Mouse (Mus musculus): ENCODE data around the gene Lima1. TPM values are rescaled to one million over a fixed set of nuclear protein-coding genes. Genes with fewer than 3 reads are reported as not detected.

Gene Lima1
- polyA plus RNA-seq, 1 experiment from 2014 or later: 20.6 TPM

DNA sequence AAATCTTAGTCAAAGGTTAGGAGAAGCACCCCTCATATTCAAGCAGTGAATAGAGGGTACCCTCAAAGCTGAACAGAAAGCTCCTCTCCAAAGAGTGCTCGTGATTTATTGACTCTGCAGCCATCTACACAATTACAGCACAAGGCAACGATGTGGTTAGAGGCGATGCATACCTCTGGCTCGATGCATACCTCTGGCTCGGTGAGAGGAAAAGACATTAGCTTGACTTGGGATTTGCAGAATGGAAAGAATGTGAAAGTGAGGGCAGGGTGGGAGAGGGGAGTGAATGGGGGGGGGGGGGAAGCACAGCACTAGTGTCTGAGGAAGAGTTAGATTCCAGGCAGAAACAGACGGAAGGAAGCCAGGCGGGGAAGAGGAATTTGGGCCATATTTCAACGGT lies 27.3 kb downstream of the Lima1 start:
- Histone ChIP-seq H3K27ac (no peak overlapping the region), H3K9ac (no peak overlapping the region), H3K4me3 (no peak overlapping the region), H3K4me1 (replicated peaks) (peaks cover 7% of the 10 kb centered on the region; the same call in 1 of the 2 replicates), H3K9me3 (no peaks in the 10 kb centered on the region), H3K4me2 (no peak overlapping the region), H3K27me3 (no peaks in the 10 kb centered on the region), H3K36me3 (no peaks in the 10 kb centered on the region)
- ATAC-seq (ENCODE audit: low FRiP score): no peak
- WGBS: 62% methylated on average over 8 of the region's 8 CpGs

DNA sequence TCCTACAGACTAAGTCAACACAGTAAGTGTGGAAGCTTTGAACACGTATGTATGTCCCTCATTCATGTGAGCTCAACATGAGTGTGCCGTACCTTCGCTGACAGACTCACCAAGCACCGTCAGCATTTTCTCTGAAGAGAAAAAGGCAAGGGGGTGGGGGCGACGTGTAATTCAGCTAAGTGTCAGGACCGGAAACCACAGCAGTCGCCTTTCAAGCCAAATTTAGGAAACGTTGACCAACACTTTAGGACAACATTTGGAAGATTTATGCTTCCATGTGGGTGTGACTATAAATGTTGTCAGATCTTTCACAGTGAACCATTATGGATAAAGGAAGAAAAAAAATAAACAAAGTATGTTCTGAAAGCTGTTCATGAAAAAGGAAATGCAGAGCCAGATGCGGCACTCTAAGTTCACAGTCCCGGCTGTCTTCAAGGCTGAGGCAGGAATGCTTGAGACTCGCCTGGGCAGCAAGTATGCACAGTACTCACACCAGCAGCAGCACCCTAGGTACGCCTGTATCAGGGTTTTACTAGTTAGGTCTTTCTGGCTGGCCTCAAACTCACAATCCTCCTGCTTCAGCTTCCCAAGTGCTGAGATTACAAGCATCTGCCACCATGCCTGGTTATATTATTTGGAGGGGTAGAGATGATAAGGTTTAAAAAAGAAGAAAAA lies 27.9 kb downstream of the Lima1 start:
- H3K36me3 ChIP-seq: no peaks in the 10 kb centered on the region
- no peaks in the 10 kb centered on the region for H3K9me3 ChIP-seq
- no peak for ATAC-seq (ENCODE audit: low FRiP score)
- no peak overlapping the region for H3K9ac ChIP-seq
- WGBS: 75% methylated on average over 13 of the region's 13 CpGs
- peaks cover 7% of the 10 kb centered on the region; the same call in 1 of the 2 replicates for H3K4me1 ChIP-seq (replicated peaks)
- H3K4me3 ChIP-seq: no peak overlapping the region
- no peak overlapping the region for H3K27ac ChIP-seq
- no peaks in the 10 kb centered on the region for H3K27me3 ChIP-seq
- no peak overlapping the region for H3K4me2 ChIP-seq

- Histone ChIP-seq H3K27me3 (no peaks in the 10 kb centered on the region), H3K27ac (no peak overlapping the region), H3K4me3 (no peak overlapping the region), H3K4me1 (replicated peaks) (peaks cover 7% of the 10 kb centered on the region; the same call in 1 of the 2 replicates), H3K4me2 (no peak overlapping the region), H3K9me3 (no peaks in the 10 kb centered on the region), H3K36me3 (peaks cover 3% of the 10 kb centered on the region), H3K9ac (no peak overlapping the region)
- WGBS: 51% methylated on average over 6 of the region's 6 CpGs
- ATAC-seq (ENCODE audit: low FRiP score): no peak
These were observed 28.6 kb downstream of the Lima1 start for GRCm38 (mm10) chr15:99846633-99847032.

DNA sequence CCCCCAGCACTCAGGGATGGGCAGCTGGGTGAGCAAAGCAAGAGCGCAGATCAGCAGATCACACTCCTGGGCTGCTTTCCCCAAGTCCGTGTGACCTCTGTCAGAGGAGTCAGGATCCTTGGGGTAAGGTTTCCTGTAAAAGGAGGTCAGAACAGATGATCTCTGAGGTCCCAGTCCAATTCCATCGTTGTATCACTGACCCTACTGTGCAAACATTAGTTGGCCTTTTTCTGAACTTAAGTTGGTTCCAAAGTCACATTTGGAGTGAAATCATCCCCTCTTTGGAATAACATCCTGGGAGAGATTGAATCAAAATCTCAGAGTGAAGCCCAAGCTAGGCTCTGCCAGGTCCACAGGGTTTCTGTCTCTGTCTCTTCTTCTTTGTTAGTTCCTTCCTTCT lies 31.4 kb downstream of the Lima1 start:
- H3K36me3 ChIP-seq: peaks cover 3% of the 10 kb centered on the region
- H3K4me1 ChIP-seq (replicated peaks): peaks cover 7% of the 10 kb centered on the region; the same call in 1 of the 2 replicates
- WGBS: 85% methylated on average over 3 of the region's 3 CpGs
- no peak overlapping the region for H3K9ac ChIP-seq
- no peak overlapping the region for H3K4me3 ChIP-seq
- ATAC-seq (ENCODE audit: low FRiP score): no peak
- no peak overlapping the region for H3K4me2 ChIP-seq
- H3K27me3 ChIP-seq: no peaks in the 10 kb centered on the region
- H3K27ac ChIP-seq: no peak overlapping the region
- H3K9me3 ChIP-seq: no peaks in the 10 kb centered on the region

DNA sequence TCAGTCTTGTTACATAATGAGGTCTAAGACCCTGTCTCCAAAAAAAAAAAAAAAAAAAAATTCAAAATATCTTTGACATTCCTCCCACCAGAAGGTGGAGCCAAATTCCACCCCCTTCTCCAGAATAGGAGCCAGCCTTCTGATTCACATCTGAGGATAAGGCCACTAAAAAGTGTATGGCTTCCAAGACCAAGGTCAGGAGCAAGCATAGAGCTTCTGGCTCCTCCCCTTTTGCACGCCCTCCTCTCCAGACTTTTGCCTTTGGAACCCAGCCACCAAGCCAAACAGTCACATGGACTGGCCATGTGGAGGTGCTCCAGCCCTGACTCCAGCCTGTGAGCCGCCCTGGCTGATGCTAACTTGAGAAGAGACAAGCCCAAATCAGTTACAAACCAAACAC lies 35.3 kb downstream of the Lima1 start:
- H3K4me3 ChIP-seq: no peak overlapping the region
- H3K4me2 ChIP-seq: no peak overlapping the region
- WGBS: 92% methylated on average over 2 of the region's 2 CpGs
- H3K9ac ChIP-seq: no peak overlapping the region
- no peaks in the 10 kb centered on the region for H3K27me3 ChIP-seq
- no peaks in the 10 kb centered on the region for H3K9me3 ChIP-seq
- no peak overlapping the region for H3K27ac ChIP-seq
- peaks cover 3% of the 10 kb centered on the region for H3K36me3 ChIP-seq
- no peaks in the 10 kb centered on the region for H3K4me1 ChIP-seq (replicated peaks)
- no peak for ATAC-seq (ENCODE audit: low FRiP score)

DNA sequence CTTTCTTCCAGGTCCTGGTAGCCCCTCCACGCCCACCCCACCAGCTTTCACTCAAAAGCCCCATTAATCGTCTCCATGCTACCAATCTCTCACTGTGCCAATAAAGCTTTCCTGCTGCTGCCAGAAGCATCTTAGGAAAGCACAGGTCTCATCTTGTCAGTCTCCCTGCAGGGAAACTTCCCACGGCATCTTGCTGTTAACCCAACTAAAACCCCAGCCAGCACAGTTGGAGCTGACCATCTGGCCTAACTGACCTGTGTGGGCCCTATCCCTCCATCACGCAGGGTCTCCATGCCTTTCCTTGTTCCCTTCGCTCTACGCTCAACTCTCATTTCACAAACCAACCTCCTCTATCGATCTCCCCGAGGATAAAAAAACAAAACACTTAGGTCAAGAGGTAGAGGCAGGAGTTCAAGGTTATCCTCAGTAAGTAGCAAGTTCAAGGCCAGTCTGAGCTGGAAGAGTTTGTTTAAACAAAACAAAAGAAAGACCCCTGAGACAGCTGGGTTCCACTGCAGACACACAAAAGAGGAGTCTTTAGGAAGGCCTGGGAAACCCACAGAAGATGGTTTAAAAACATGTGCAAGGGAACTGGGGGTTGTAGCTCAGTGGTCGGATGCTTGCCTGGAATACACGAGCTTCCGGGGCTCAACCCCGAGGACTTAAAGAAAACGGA lies 36.0 kb downstream of the Lima1 start:
- ATAC-seq (ENCODE audit: low FRiP score): no peak
- no peaks in the 10 kb centered on the region for H3K27me3 ChIP-seq
- H3K9me3 ChIP-seq: no peaks in the 10 kb centered on the region
- H3K4me1 ChIP-seq (replicated peaks): no peaks in the 10 kb centered on the region
- H3K36me3 ChIP-seq: peaks cover 3% of the 10 kb centered on the region
- no peak overlapping the region for H3K4me2 ChIP-seq
- 81% methylated on average over 13 of the region's 13 CpGs for WGBS
- H3K27ac ChIP-seq: no peak overlapping the region
- no peak overlapping the region for H3K9ac ChIP-seq
- no peak overlapping the region for H3K4me3 ChIP-seq

GRCm38 (mm10) chr15:99837561-99837960 lies 37.7 kb downstream of the Lima1 start:
- Histone ChIP-seq H3K4me2 (no peak overlapping the region), H3K36me3 (peaks cover 3% of the 10 kb centered on the region), H3K4me3 (no peak overlapping the region), H3K9me3 (no peaks in the 10 kb centered on the region), H3K27ac (no peak overlapping the region), H3K4me1 (replicated peaks) (no peaks in the 10 kb centered on the region), H3K9ac (no peak overlapping the region), H3K27me3 (no peaks in the 10 kb centered on the region)
- WGBS: 83% methylated on average over 7 of the region's 7 CpGs
- ATAC-seq (ENCODE audit: low FRiP score): no peak

- 0 out of 2 replicates have a peak overlapping the region, but pooled peaks have one; percentile 9 for H3K9ac ChIP-seq
- H3K27ac ChIP-seq: no peak overlapping the region
- ATAC-seq (ENCODE audit: low FRiP score): no peak
- no peak overlapping the region for H3K4me2 ChIP-seq
- WGBS: 79% methylated on average over 9 of the region's 9 CpGs
- H3K4me3 ChIP-seq: no peak overlapping the region
- H3K4me1 ChIP-seq (replicated peaks): no peaks in the 10 kb centered on the region
- H3K27me3 ChIP-seq: no peaks in the 10 kb centered on the region
- H3K36me3 ChIP-seq: peaks cover 3% of the 10 kb centered on the region; the same call in 1 of the 2 replicates
- no peaks in the 10 kb centered on the region for H3K9me3 ChIP-seq
These were observed 40.1 kb downstream of the Lima1 start for GRCm38 (mm10) chr15:99835191-99835590.

- Histone ChIP-seq H3K9ac (no peak overlapping the region), H3K4me1 (replicated peaks) (no peaks in the 10 kb centered on the region), H3K27me3 (no peaks in the 10 kb centered on the region), H3K4me2 (no peak overlapping the region), H3K36me3 (peaks cover 3% of the 10 kb centered on the region; the same call in 1 of the 2 replicates), H3K27ac (no peak overlapping the region), H3K4me3 (no peak overlapping the region), H3K9me3 (no peaks in the 10 kb centered on the region)
- 89% methylated on average over 3 of the region's 3 CpGs for WGBS
- no peak for ATAC-seq (ENCODE audit: low FRiP score)
These were observed 40.6 kb downstream of the Lima1 start for GRCm38 (mm10) chr15:99834681-99835080.

DNA sequence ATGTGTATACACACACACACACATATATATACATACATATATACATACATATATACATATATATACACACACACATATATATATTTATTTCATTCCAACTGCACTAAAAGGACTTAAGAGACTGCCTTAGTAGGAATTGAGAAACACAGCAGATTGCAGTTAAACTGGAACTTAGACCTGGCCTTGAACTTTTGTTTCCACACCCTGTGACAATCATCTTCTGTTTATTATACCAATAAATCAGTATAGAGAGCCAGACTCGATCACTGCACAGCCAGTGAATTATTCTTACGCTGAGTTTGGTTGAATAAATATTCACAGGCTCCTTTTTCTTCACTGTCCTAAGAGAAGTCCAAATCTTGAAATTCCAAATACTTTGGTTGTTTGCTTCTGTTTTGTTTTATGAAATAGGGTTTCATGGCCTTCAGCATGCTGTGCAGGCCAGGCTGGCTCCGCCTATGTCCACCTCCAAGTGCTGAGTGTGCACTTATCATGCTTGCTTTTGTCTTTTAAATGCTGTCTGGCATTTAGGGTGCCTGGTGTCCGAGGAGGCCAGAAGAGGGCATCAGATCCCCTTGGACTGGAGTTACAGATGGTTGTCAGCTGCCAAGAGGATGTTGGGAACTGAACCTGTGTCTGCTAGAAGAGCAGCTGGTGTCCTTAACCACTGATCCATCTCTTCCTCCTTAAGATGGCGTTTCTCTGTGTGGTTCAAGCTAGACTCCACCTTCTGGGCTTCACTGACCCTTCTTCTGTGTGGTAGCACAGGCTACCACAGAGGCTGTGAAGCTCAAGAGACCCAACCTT lies 41.4 kb downstream of the Lima1 start:
- H3K4me3 ChIP-seq: no peak overlapping the region
- no peaks in the 10 kb centered on the region for H3K27me3 ChIP-seq
- no peak overlapping the region for H3K4me2 ChIP-seq
- no peak overlapping the region for H3K9ac ChIP-seq
- 80% methylated on average over 5 of the region's 5 CpGs for WGBS
- no peak overlapping the region for H3K27ac ChIP-seq
- peaks cover 3% of the 10 kb centered on the region; the same call in 1 of the 2 replicates for H3K36me3 ChIP-seq
- no peaks in the 10 kb centered on the region for H3K9me3 ChIP-seq
- ATAC-seq (ENCODE audit: low FRiP score): no peak
- no peaks in the 10 kb centered on the region for H3K4me1 ChIP-seq (replicated peaks)

DNA sequence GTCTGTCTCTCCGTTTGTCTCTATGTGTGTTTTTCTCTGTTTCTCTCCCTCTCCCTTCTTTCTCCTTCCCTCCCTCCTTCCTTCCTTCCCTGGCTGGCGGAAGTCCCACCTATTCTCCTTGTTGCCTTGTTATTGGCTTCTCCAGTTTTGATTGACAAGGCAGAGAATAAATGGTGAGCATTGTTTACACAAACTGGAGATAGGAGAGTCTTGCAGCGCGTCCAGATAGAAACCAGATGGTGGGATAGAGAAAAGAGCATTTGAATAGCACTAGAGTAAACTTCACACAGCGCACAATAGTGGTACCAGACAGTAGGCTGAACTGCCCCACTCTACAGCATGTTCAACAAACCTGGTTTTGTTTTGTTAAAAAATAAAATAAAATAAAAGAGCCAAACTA lies 43.7 kb downstream of the Lima1 start:
- Histone ChIP-seq H3K4me2 (no peak overlapping the region), H3K4me1 (replicated peaks) (peaks cover 4% of the 10 kb centered on the region; the same call in 1 of the 2 replicates), H3K4me3 (no peak overlapping the region), H3K36me3 (peaks cover 3% of the 10 kb centered on the region; the same call in 1 of the 2 replicates), H3K9me3 (no peaks in the 10 kb centered on the region), H3K9ac (no peak overlapping the region), H3K27ac (no peak overlapping the region), H3K27me3 (no peaks in the 10 kb centered on the region)
- no peak for ATAC-seq (ENCODE audit: low FRiP score)
- WGBS: 69% methylated on average over 5 of the region's 5 CpGs

- Histone ChIP-seq H3K9ac (no peak overlapping the region), H3K9me3 (no peaks in the 10 kb centered on the region), H3K4me1 (replicated peaks) (peaks cover 6% of the 10 kb centered on the region; the same call in 1 of the 2 replicates), H3K4me2 (no peak overlapping the region), H3K27me3 (no peaks in the 10 kb centered on the region), H3K36me3 (peaks cover 3% of the 10 kb centered on the region; the same call in 1 of the 2 replicates), H3K4me3 (no peak overlapping the region), H3K27ac (no peak overlapping the region)
- 74% methylated on average over 2 of the region's 2 CpGs for WGBS
- no peak for ATAC-seq (ENCODE audit: low FRiP score)
These were observed 47.2 kb downstream of the Lima1 start for GRCm38 (mm10) chr15:99828061-99828460.
